Mouse (Mus musculus) embryonic facial prominence, embryonic 12.5 days (tissue): ENCODE data around the gene Ptpn11. TPM values are rescaled to one million over a fixed set of nuclear protein-coding genes. Genes with fewer than 3 reads are reported as not detected.

ENCODE experiments used
- ATAC-seq: fragments of 200-750 bp; cut with Nextera tagmentation; 2 replicates; pipeline ENCODE4 v1.8.0; 2017; ENCODE audit not compliant: insufficient number of reproducible peaks, insufficient read depth, low FRiP score, low TSS enrichment
- H3K27ac ChIP-seq: fragments of 300-500 bp; sonication (generic); 2 replicates; pipeline ENCODE4 v1.5.1; 2016; ENCODE audit warnings: mild to moderate bottlenecking
- H3K27me3 ChIP-seq: fragments of 300-500 bp; sonication (generic); 2 replicates; pipeline ENCODE4 v1.6.1; 2016; ENCODE audit warnings: mild to moderate bottlenecking, moderate library complexity
- H3K36me3 ChIP-seq: fragments of 300-500 bp; sonication (generic); 2 replicates; pipeline ENCODE4 v1.6.1; 2016; ENCODE audit warnings: mild to moderate bottlenecking
- H3K4me1 ChIP-seq: fragments of 300-500 bp; sonication (generic); 2 replicates; pipeline ENCODE4 v1.6.1; 2016
- H3K4me2 ChIP-seq: fragments of 300-500 bp; sonication (generic); replicated peaks from 2 replicates; pipeline ENCODE4 v1.6.1; 2016; ENCODE audit warnings: mild to moderate bottlenecking, moderate library complexity
- H3K4me3 ChIP-seq: fragments of 300-500 bp; sonication (generic); 2 replicates; pipeline ENCODE4 v1.5.1; 2016; ENCODE audit warnings: mild to moderate bottlenecking
- H3K9ac ChIP-seq: fragments of 300-500 bp; sonication (generic); 2 replicates; pipeline ENCODE4 v1.6.1; 2016; ENCODE audit warnings: mild to moderate bottlenecking, moderate library complexity
- H3K9me3 ChIP-seq: fragments of 300-500 bp; sonication (generic); 2 replicates; pipeline ENCODE4 v1.6.1; 2016; ENCODE audit warnings: mild to moderate bottlenecking, moderate library complexity
- whole genome bisulfite sequencing: fragments of 180-500 bp; shearing (Covaris S2); methylation state at CpG from one replicate; pipeline ENCODE4 v1.1.7; 2016; 5-methylcytosine and 5-hydroxymethylcytosine counted together
- polyA plus RNA-seq: library from polyadenylated mRNA; unstranded; fragments of >200 nt; fragmentation: Nextera tagmentation; extraction: Ambion mirVana; gene quantifications from 2 replicates; pipeline ENCODE4 v1.2.1, GENCODE M21; 2016

Ptpn11 gene
- polyA plus RNA-seq, 1 experiment from 2014 or later: 24.0 TPM

- no peak for ATAC-seq
Observed at GRCm38 (mm10) chr5:121122036-121122435, 69.2 kb downstream of the Ptpn11 start.

GRCm38 (mm10) chr5:121119331-121120034, 71.7 kb downstream of the Ptpn11 start:
- no peak overlapping the region for H3K9ac ChIP-seq
- H3K27ac ChIP-seq: no peak overlapping the region
- no peaks in the 10 kb centered on the region for H3K36me3 ChIP-seq

More at GRCm38 (mm10) chr5:121122036-121122435, 69.2 kb downstream of the Ptpn11 start:
- Histone ChIP-seq H3K36me3 (no peaks in the 10 kb centered on the region), H3K4me2 (no peak overlapping the region), H3K9ac (no peak overlapping the region), H3K4me1 (no peaks in the 10 kb centered on the region), H3K27me3 (no peaks in the 10 kb centered on the region), H3K9me3 (no peaks in the 10 kb centered on the region), H3K27ac (no peak overlapping the region), H3K4me3 (no peak overlapping the region)
- WGBS: 87% methylated on average over 3 of the region's 3 CpGs

GRCm38 (mm10) chr5:121118345-121118744, 72.9 kb downstream of the Ptpn11 start:
- 42% methylated on average over 4 of the region's 4 CpGs for WGBS
- H3K27ac ChIP-seq: no peak overlapping the region
- H3K9me3 ChIP-seq: no peaks in the 10 kb centered on the region
- H3K27me3 ChIP-seq: no peaks in the 10 kb centered on the region
- ATAC-seq: no peak
- no peak overlapping the region for H3K4me2 ChIP-seq
- H3K9ac ChIP-seq: no peak overlapping the region
- H3K4me3 ChIP-seq: no peak overlapping the region
- no peaks in the 10 kb centered on the region for H3K36me3 ChIP-seq
- H3K4me1 ChIP-seq: no peaks in the 10 kb centered on the region

More at GRCm38 (mm10) chr5:121119331-121120034, 71.7 kb downstream of the Ptpn11 start:
- no peaks in the 10 kb centered on the region for H3K9me3 ChIP-seq
- H3K27me3 ChIP-seq: no peaks in the 10 kb centered on the region
- ATAC-seq: no peak
- H3K4me2 ChIP-seq: no peak overlapping the region
- H3K4me3 ChIP-seq: no peak overlapping the region
- no peaks in the 10 kb centered on the region for H3K4me1 ChIP-seq
- WGBS: 74% methylated on average over 13 of the region's 13 CpGs

GRCm38 (mm10) chr5:121116941-121117340, 74.3 kb downstream of the Ptpn11 start:
- no peak overlapping the region for H3K4me2 ChIP-seq
- no peak overlapping the region for H3K4me3 ChIP-seq
- 65% methylated on average over 3 of the region's 3 CpGs for WGBS
- no peaks in the 10 kb centered on the region for H3K36me3 ChIP-seq
- ATAC-seq: no peak
- H3K9me3 ChIP-seq: no peaks in the 10 kb centered on the region
- no peak overlapping the region for H3K9ac ChIP-seq
- H3K27me3 ChIP-seq: no peaks in the 10 kb centered on the region
- no peaks in the 10 kb centered on the region for H3K4me1 ChIP-seq
- H3K27ac ChIP-seq: no peak overlapping the region

- H3K27ac ChIP-seq: no peak overlapping the region
- H3K4me1 ChIP-seq: no peaks in the 10 kb centered on the region
- 68% methylated on average over 8 of the region's 8 CpGs for WGBS
- H3K36me3 ChIP-seq: no peaks in the 10 kb centered on the region
- no peak overlapping the region for H3K4me3 ChIP-seq
- no peak overlapping the region for H3K4me2 ChIP-seq
- no peaks in the 10 kb centered on the region for H3K9me3 ChIP-seq
- no peaks in the 10 kb centered on the region for H3K27me3 ChIP-seq
- no peak overlapping the region for H3K9ac ChIP-seq
- no peak for ATAC-seq
Observed at GRCm38 (mm10) chr5:121115391-121116157, 75.6 kb downstream of the Ptpn11 start.

GRCm38 (mm10) chr5:121114151-121114550, 77.0 kb downstream of the Ptpn11 start:
- Histone ChIP-seq H3K4me3 (no peak overlapping the region), H3K27me3 (no peaks in the 10 kb centered on the region), H3K9ac (no peak overlapping the region), H3K36me3 (no peaks in the 10 kb centered on the region), H3K4me1 (no peaks in the 10 kb centered on the region), H3K9me3 (no peaks in the 10 kb centered on the region), H3K27ac (no peak overlapping the region), H3K4me2 (no peak overlapping the region)
- ATAC-seq: no peak
- 78% methylated on average over 14 of the region's 14 CpGs for whole genome bisulfite sequencing

GRCm38 (mm10) chr5:121112390-121112789, 78.8 kb downstream of the Ptpn11 start:
- no peak overlapping the region for H3K4me3 ChIP-seq

GRCm38 (mm10) chr5:121111106-121111915, 79.9 kb downstream of the Ptpn11 start:
- H3K9ac ChIP-seq: no peak overlapping the region
- no peaks in the 10 kb centered on the region for H3K9me3 ChIP-seq
- no peaks in the 10 kb centered on the region for H3K36me3 ChIP-seq
- H3K4me3 ChIP-seq: no peak overlapping the region
- H3K27ac ChIP-seq: no peak overlapping the region
- ATAC-seq: no peak
- 81% methylated on average over 18 of the region's 18 CpGs for WGBS
- H3K4me2 ChIP-seq: no peak overlapping the region
- no peaks in the 10 kb centered on the region for H3K4me1 ChIP-seq
- no peaks in the 10 kb centered on the region for H3K27me3 ChIP-seq

More at GRCm38 (mm10) chr5:121112390-121112789, 78.8 kb downstream of the Ptpn11 start:
- H3K9me3 ChIP-seq: no peaks in the 10 kb centered on the region
- no peak for ATAC-seq
- H3K27me3 ChIP-seq: no peaks in the 10 kb centered on the region
- H3K36me3 ChIP-seq: no peaks in the 10 kb centered on the region
- no peak overlapping the region for H3K9ac ChIP-seq
- H3K27ac ChIP-seq: no peak overlapping the region
- H3K4me1 ChIP-seq: no peaks in the 10 kb centered on the region
- no peak overlapping the region for H3K4me2 ChIP-seq
- 64% methylated on average over 5 of the region's 5 CpGs for WGBS

GRCm38 (mm10) chr5:121109185-121109584, 82.0 kb downstream of the Ptpn11 start:
- ATAC-seq: no peak
- no peaks in the 10 kb centered on the region for H3K36me3 ChIP-seq
- H3K9ac ChIP-seq: no peak overlapping the region
- 77% methylated on average over 7 of the region's 7 CpGs for WGBS
- H3K4me1 ChIP-seq: no peaks in the 10 kb centered on the region
- no peaks in the 10 kb centered on the region for H3K9me3 ChIP-seq
- no peaks in the 10 kb centered on the region for H3K27me3 ChIP-seq
- H3K4me3 ChIP-seq: no peak overlapping the region
- H3K27ac ChIP-seq: no peak overlapping the region
- no peak overlapping the region for H3K4me2 ChIP-seq

- 83% methylated on average over 3 of the region's 3 CpGs for WGBS
- Histone ChIP-seq H3K9ac (no peak overlapping the region), H3K9me3 (no peaks in the 10 kb centered on the region), H3K36me3 (no peaks in the 10 kb centered on the region), H3K27me3 (no peaks in the 10 kb centered on the region), H3K4me1 (no peaks in the 10 kb centered on the region), H3K27ac (no peak overlapping the region), H3K4me3 (no peak overlapping the region), H3K4me2 (no peak overlapping the region)
- no peak for ATAC-seq
Observed at GRCm38 (mm10) chr5:121106913-121107312, 84.3 kb downstream of the Ptpn11 start.

GRCm38 (mm10) chr5:121100886-121101580, 90.2 kb downstream of the Ptpn11 start:
- Histone ChIP-seq H3K4me2 (no peak overlapping the region), H3K9ac (no peak overlapping the region), H3K4me3 (no peak overlapping the region), H3K27me3 (no peaks in the 10 kb centered on the region), H3K9me3 (no peaks in the 10 kb centered on the region), H3K27ac (no peak overlapping the region), H3K4me1 (no peaks in the 10 kb centered on the region), H3K36me3 (no peaks in the 10 kb centered on the region)
- 80% methylated on average over 9 of the region's 9 CpGs for WGBS
- no peak for ATAC-seq
